Mouse (Mus musculus) heart, postnatal 0 days (tissue): Measurements from ENCODE around the gene Hsp90ab1. TPM values are rescaled to one million over a fixed set of nuclear protein-coding genes. Genes with fewer than 3 reads are reported as not detected.

Experiments used
- ATAC-seq: fragments of 200-750 bp; cut with Nextera tagmentation; 2 replicates; pipeline ENCODE4 v1.8.0; 2017; ENCODE audit warnings: low read depth, moderate number of reproducible peaks, moderate library complexity; ENCODE audit not compliant: insufficient read depth
- DNase-seq: peaks from one replicate; pipeline ENCODE4 v3.0.0-alpha.2; 2016; ENCODE audit warnings: low spot score
- H3K27ac ChIP-seq: fragments of 300-500 bp; sonication (generic); 2 replicates; pipeline ENCODE4 v1.5.1; 2014; ENCODE audit warnings: low read depth, mild to moderate bottlenecking
- H3K27me3 ChIP-seq: fragments of 300-500 bp; sonication (generic); 2 replicates; pipeline ENCODE4 v1.6.1; 2014; ENCODE audit warnings: low read length, mixed read lengths; ENCODE audit not compliant: control insufficient read depth, insufficient read depth
- H3K36me3 ChIP-seq: fragments of 300-500 bp; sonication (generic); replicated peaks from 2 replicates; pipeline ENCODE4 v1.6.1; 2014; ENCODE audit warnings: low read length, mixed read lengths; ENCODE audit not compliant: control insufficient read depth, insufficient read depth
- H3K4me1 ChIP-seq: fragments of 300-500 bp; sonication (generic); 2 replicates; pipeline ENCODE4 v1.6.1; 2014; ENCODE audit warnings: antibody characterized with exemption; ENCODE audit not compliant: control insufficient read depth, insufficient read depth
- H3K4me2 ChIP-seq: fragments of 300-500 bp; sonication (generic); 2 replicates; pipeline ENCODE4 v1.6.1; 2014; ENCODE audit warnings: low read depth, mild to moderate bottlenecking, low read length, moderate library complexity
- H3K4me3 ChIP-seq: fragments of 300-500 bp; sonication (generic); 2 replicates; pipeline ENCODE4 v1.5.1; 2014; ENCODE audit warnings: low read depth, low read length
- H3K9ac ChIP-seq: fragments of 300-500 bp; sonication (generic); replicated peaks from 2 replicates; pipeline ENCODE4 v1.6.1; 2014; ENCODE audit warnings: low read depth, low read length, mixed read lengths
- H3K9me3 ChIP-seq: fragments of 300-500 bp; sonication (generic); replicated peaks from 2 replicates; pipeline ENCODE4 v1.6.1; 2016; ENCODE audit warnings: low read length; ENCODE audit not compliant: control insufficient read depth
- CTCF ChIP-seq: IDR thresholded peaks from 2 replicates; pipeline ENCODE4 v1.5.1; 2016; ENCODE audit warnings: antibody characterized with exemption, control low read depth, low read depth
- EP300 ChIP-seq: IDR thresholded peaks from 2 replicates; pipeline ENCODE4 v1.6.1; 2016; ENCODE audit warnings: antibody characterized with exemption, low read depth
- WGBS: fragments of 180-500 bp; shearing (Covaris S2); extraction: QIAGEN DNeasy Blood & Tissue Kit; methylation state at CpG from one replicate; pipeline ENCODE4 v1.1.7; 2014; 5-methylcytosine and 5-hydroxymethylcytosine counted together
- polyA plus RNA-seq: library from polyadenylated mRNA; unstranded; fragments of >200 nt; fragmentation: Nextera tagmentation; extraction: Ambion mirVana; gene quantifications from 2 replicates; pipeline ENCODE4 v1.2.1, GENCODE M21; 2015
- total RNA-seq: library from RNA; depleted of rRNA; stranded (reverse); fragments of >200 nt; gene quantifications from 2 replicates; pipeline ENCODE4 v1.2.3, GENCODE M21; 2014; ENCODE audit warnings: low replicate concordance

The Hsp90ab1 gene
- total and polyA plus RNA-seq, 2 experiments from 2014 or later: 716 to 756 TPM

DNA sequence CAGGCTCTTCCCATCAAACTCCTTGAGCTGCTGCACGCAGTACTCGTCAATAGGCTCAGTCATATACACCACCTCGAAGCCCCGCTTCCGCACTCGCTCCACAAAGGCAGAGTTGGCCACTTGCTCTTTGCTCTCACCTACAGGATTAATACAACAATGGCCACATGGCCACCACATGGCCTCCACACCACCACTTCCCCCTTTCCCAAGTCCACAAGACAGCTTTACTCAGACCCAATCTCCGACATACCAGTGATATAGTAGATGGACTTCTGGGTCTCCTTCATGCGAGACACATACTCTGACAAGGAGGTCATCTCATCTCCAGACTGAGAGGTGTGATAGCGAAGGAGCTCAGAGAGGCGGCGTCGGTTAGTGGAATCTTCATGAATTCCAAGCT, 4.1 kb downstream of the Hsp90ab1 start:
- no peak overlapping the region for H3K9ac ChIP-seq
- no peak overlapping the region for H3K4me2 ChIP-seq
- H3K4me1 ChIP-seq: peaks cover 12% of the 10 kb centered on the region
- H3K9me3 ChIP-seq: no peaks in the 10 kb centered on the region
- DNase-seq (no peak), ATAC-seq (no peak)
- no peak for TF ChIP-seq CTCF
- TF ChIP-seq EP300: no peak
- H3K36me3 ChIP-seq: peaks cover 63% of the 10 kb centered on the region
- no peak overlapping the region for H3K27ac ChIP-seq
- 82% methylated on average over 12 of the region's 12 CpGs for WGBS
- H3K27me3 ChIP-seq: no peaks in the 10 kb centered on the region
- no peak overlapping the region for H3K4me3 ChIP-seq

DNA sequence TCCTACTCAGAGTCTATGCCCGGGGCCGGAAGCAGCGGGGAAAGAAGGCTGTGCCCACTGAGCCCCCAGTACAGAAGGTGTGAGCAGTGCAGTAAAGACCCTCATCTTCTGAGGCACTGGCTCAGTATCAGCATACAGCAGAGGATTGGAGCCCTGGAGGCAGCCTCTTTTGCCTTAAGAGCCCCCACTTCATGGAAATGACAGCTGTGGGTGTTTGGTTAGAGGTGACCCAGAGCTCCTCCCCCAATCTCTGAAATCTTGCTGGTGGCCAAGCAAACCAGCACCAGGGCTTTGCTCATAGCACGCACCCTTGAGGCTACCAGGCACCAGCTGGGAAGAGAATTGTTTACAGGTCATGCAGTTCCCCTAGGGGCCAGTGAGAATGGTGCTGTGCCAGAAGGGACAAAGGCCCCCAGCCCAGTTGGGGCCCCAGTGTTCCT, 5.9 kb downstream of the Hsp90ab1 start:
- 35% methylated on average over 4 of the region's 4 CpGs for WGBS
- H3K9me3 ChIP-seq: no peaks in the 10 kb centered on the region
- TF ChIP-seq EP300 (no peak), CTCF (no peak)

DNA sequence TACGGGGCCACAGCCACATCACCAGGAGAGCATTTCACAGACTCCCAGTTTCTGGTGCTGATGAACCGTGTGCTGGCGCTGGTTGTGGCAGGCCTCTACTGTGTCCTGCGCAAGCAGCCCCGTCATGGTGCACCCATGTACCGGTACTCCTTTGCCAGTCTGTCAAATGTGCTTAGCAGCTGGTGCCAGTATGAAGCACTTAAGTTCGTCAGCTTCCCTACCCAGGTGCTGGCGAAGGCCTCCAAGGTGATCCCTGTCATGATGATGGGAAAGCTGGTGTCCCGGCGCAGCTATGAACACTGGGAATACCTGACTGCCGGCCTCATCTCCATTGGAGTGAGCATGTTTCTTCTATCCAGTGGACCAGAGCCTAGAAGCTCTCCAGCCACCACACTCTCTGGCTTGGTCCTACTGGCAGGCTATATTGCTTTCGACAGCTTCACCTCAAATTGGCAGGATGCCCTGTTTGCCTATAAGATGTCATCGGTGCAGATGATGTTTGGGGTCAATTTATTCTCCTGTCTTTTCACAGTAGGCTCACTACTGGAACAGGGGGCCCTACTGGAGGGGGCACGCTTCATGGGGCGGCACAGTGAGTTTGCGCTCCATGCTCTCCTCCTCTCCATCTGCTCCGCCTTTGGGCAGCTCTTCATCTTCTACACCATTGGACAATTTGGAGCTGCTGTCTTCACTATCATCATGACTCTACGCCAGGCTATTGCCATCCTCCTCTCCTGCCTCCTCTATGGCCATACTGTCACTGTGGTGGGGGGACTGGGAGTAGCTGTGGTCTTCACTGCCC, 6.5 kb downstream of the Hsp90ab1 start:
- DNase-seq: no peak
- Histone ChIP-seq H3K4me2 (no peak overlapping the region), H3K27me3 (no peaks in the 10 kb centered on the region), H3K27ac (0 out of 2 replicates have a peak overlapping the region, but pooled peaks have one; percentile 36), H3K4me3 (no peak overlapping the region), H3K9ac (no peak overlapping the region), H3K9me3 (no peaks in the 10 kb centered on the region), H3K36me3 (peaks cover 60% of the 10 kb centered on the region), H3K4me1 (peaks cover 10% of the 10 kb centered on the region)
- no peak for TF ChIP-seq CTCF
- TF ChIP-seq EP300: no peak
- WGBS: 58% methylated on average over 18 of the region's 18 CpGs
- no peak for ATAC-seq

More for the DNA sequence above, 5.9 kb downstream of the Hsp90ab1 start:
- Histone ChIP-seq H3K4me2 (no peak overlapping the region), H3K27me3 (no peaks in the 10 kb centered on the region), H3K4me1 (peaks cover 13% of the 10 kb centered on the region), H3K36me3 (peaks cover 63% of the 10 kb centered on the region), H3K4me3 (no peak overlapping the region), H3K9ac (no peak overlapping the region), H3K27ac (0 out of 2 replicates have a peak overlapping the region, but pooled peaks have one; percentile 36)
- DNase-seq (no peak), ATAC-seq (no peak)

DNA sequence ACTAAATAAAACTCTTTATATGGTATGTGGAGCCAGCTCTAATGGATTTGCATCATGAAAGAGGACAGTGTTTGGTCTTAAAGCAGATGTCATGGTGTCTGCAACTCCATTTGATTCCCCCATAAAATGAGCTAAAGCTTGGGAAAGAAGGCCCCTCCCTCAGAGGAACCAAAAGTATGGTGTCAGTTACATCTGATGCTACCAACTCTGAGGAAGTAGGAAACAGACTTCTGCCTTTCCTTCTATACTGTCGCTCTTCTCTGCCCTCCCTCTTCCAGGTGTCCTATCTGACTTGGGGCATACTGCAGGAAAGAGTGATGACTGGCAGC, 7.1 kb downstream of the Hsp90ab1 start:
- 58% methylated on average over 1 of the region's 1 CpGs for WGBS
- Histone ChIP-seq H3K4me3 (no peak overlapping the region), H3K36me3 (peaks cover 54% of the 10 kb centered on the region), H3K27ac (no peak overlapping the region), H3K4me2 (no peak overlapping the region), H3K27me3 (no peaks in the 10 kb centered on the region), H3K4me1 (peaks cover 10% of the 10 kb centered on the region), H3K9ac (no peak overlapping the region), H3K9me3 (no peaks in the 10 kb centered on the region)
- TF ChIP-seq CTCF (no peak), EP300 (no peak)
- DNase-seq (no peak), ATAC-seq (no peak)

DNA sequence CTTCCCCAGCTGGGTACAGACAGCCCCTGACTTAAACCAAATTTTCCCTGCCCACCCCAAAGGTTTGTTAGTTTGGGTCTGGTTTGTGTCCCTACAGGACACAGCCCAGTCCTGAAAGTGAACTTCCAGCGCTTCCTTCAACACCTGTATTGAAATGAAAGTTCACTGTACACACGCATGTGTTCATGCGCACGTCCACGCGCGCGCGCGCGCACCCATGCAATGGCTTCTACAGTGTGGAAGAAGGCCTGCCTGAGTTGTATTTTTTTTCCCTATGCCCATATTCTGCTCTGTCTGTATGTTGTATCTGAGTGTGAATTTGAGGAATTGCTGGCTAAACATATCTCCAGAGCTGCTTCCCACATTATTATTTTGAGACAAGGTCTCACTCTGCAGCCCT, 8.0 kb downstream of the Hsp90ab1 start:
- Histone ChIP-seq H3K9me3 (no peaks in the 10 kb centered on the region), H3K9ac (no peak overlapping the region), H3K4me1 (peaks cover 10% of the 10 kb centered on the region), H3K36me3 (peaks cover 45% of the 10 kb centered on the region), H3K4me3 (peak overlapping the region; percentile 94), H3K4me2 (peak overlapping the region; percentile 98), H3K27ac (no peak overlapping the region), H3K27me3 (no peaks in the 10 kb centered on the region)
- ATAC-seq (no peak), DNase-seq (no peak)
- 90% methylated on average over 11 of the region's 11 CpGs for WGBS
- no peak for TF ChIP-seq CTCF
